Mouse (Mus musculus) hindbrain, embryonic 11.5 days (tissue): Measurements from ENCODE around the gene Gna11. TPM values are rescaled to one million over a fixed set of nuclear protein-coding genes. Genes with fewer than 3 reads are reported as not detected.

ENCODE experiments used
- ATAC-seq: fragments of 200-750 bp; cut with Nextera tagmentation; 2 replicates; pipeline ENCODE4 v1.8.0; 2017; ENCODE audit warnings: mild to moderate bottlenecking, moderate TSS enrichment, moderate library complexity; ENCODE audit not compliant: low FRiP score
- DNase-seq: peaks from one replicate; pipeline ENCODE4 v3.0.0-alpha.2; 2015; ENCODE audit warnings: low spot score
- H3K27ac ChIP-seq: fragments of 300-500 bp; sonication (generic); 2 replicates; pipeline ENCODE4 v1.5.1; 2014; ENCODE audit warnings: mild to moderate bottlenecking, low read depth, low read length
- H3K27me3 ChIP-seq: fragments of 300-500 bp; sonication (generic); 2 replicates; pipeline ENCODE4 v1.6.1; 2014; ENCODE audit warnings: mild to moderate bottlenecking, low read length, moderate library complexity, mixed read lengths; ENCODE audit not compliant: control insufficient read depth, insufficient read depth
- H3K36me3 ChIP-seq: fragments of 300-500 bp; sonication (generic); 2 replicates; pipeline ENCODE4 v1.6.1; 2014; ENCODE audit warnings: mild to moderate bottlenecking, low read length, moderate library complexity, mixed read lengths; ENCODE audit not compliant: control insufficient read depth, insufficient read depth
- H3K4me1 ChIP-seq: fragments of 300-500 bp; sonication (generic); replicated peaks from 2 replicates; pipeline ENCODE4 v1.6.1; 2014; ENCODE audit warnings: low read length, mixed read lengths; ENCODE audit not compliant: control insufficient read depth, insufficient read depth
- H3K4me2 ChIP-seq: fragments of 300-500 bp; sonication (generic); replicated peaks from 2 replicates; pipeline ENCODE4 v1.6.1; 2014; ENCODE audit warnings: mild to moderate bottlenecking, low read depth, low read length
- H3K4me3 ChIP-seq: fragments of 300-500 bp; sonication (generic); 2 replicates; pipeline ENCODE4 v1.5.1; 2014; ENCODE audit warnings: low read depth, low read length
- H3K9ac ChIP-seq: fragments of 300-500 bp; sonication (generic); 2 replicates; pipeline ENCODE4 v1.6.1; 2014; ENCODE audit warnings: low read depth, low read length
- H3K9me3 ChIP-seq: fragments of 300-500 bp; sonication (generic); 2 replicates; pipeline ENCODE4 v1.6.1; 2016; ENCODE audit warnings: low read length; ENCODE audit not compliant: control insufficient read depth
- WGBS: fragments of 180-500 bp; shearing (Covaris S2); extraction: QIAGEN DNeasy Blood & Tissue Kit; methylation state at CpG from one replicate; pipeline ENCODE4 v1.1.7; 2014; 5-methylcytosine and 5-hydroxymethylcytosine counted together
- polyA plus RNA-seq: library from polyadenylated mRNA; unstranded; fragments of >200 nt; fragmentation: Nextera tagmentation; extraction: Ambion mirVana; gene quantifications from 2 replicates; pipeline ENCODE4 v1.2.1, GENCODE M21; 2014

Gna11 gene
- polyA plus RNA-seq, 1 experiment from 2014 or later: 57.3 TPM

GRCm38 (mm10) chr10:81481605-81482532 is 63.1 kb downstream of the Gna11 start:
- WGBS: 6% methylated on average over 26 of the region's 35 CpGs
- DNase-seq: no peak
- H3K4me1 ChIP-seq: peaks cover 4% of the 10 kb centered on the region
- peaks cover 15% of the 10 kb centered on the region for H3K27me3 ChIP-seq
- no peaks in the 10 kb centered on the region for H3K9me3 ChIP-seq
- H3K9ac ChIP-seq: peak overlapping the region; percentile 62
- peak overlapping the region; percentile 58 for H3K4me2 ChIP-seq
- H3K27ac ChIP-seq: no peak overlapping the region
- ATAC-seq: peak; percentile 42
- H3K36me3 ChIP-seq: no peaks in the 10 kb centered on the region
- peak overlapping the region; percentile 44 for H3K4me3 ChIP-seq

Other genes with a start within 250 kb of the Gna11 start
- gene Cactin, start 224.1 kb downstream of the Gna11 start, polyA plus RNA-seq: 26.0 and 28.9 TPM in 2 replicates
- 2.3 TPM in 2 replicates for gene Tbxa2r, start 216.5 kb downstream of the Gna11 start, polyA plus RNA-seq
- gene Gipc3, start 201.9 kb downstream of the Gna11 start, polyA plus RNA-seq: not detected in 2 replicates
- gene Hmg20b, start 194.7 kb downstream of the Gna11 start, polyA plus RNA-seq: 90.2 and 100 TPM in 2 replicates
- 3.9 and 4.6 TPM in 2 replicates for gene Mfsd12, start 187.7 kb downstream of the Gna11 start, polyA plus RNA-seq
- 0.47 TPM in 1 of 2 replicates, not detected in the other for gene 4930404N11Rik, start 179.4 kb downstream of the Gna11 start, polyA plus RNA-seq
- 83.0 and 92.1 TPM in 2 replicates for gene Fzr1, start 166.7 kb downstream of the Gna11 start, polyA plus RNA-seq
- gene Dohh, start 160.8 kb downstream of the Gna11 start, polyA plus RNA-seq: 44.8 and 52.6 TPM in 2 replicates
- 2.2 and 3.2 TPM in 2 replicates for gene Gm48551, start 160.7 kb downstream of the Gna11 start, polyA plus RNA-seq
- gene Gm48552, start 156.2 kb downstream of the Gna11 start, polyA plus RNA-seq: 0.49 and 1.0 TPM in 2 replicates
- 2.7 and 4.1 TPM in 2 replicates for gene Smim24, start 152.1 kb downstream of the Gna11 start, polyA plus RNA-seq
- gene Nfic, start 89.6 kb downstream of the Gna11 start, polyA plus RNA-seq: 10.9 and 11.9 TPM in 2 replicates
- gene Celf5, start 62.5 kb downstream of the Gna11 start, polyA plus RNA-seq: 12.7 and 13.7 TPM in 2 replicates
- gene Ncln, start 48.8 kb downstream of the Gna11 start, polyA plus RNA-seq: 43.5 and 46.9 TPM in 2 replicates
- 0.15 and 0.24 TPM in 2 replicates for gene S1pr4, start 45.1 kb downstream of the Gna11 start, polyA plus RNA-seq
- gene Gna15, start 21.0 kb downstream of the Gna11 start, polyA plus RNA-seq: 0.56 and 0.66 TPM in 2 replicates
- 264 and 280 TPM in 2 replicates for gene Aes, start 14.3 kb upstream of the Gna11 start, polyA plus RNA-seq
- 7.2 and 8.8 TPM in 2 replicates for gene Tle2, start 29.4 kb upstream of the Gna11 start, polyA plus RNA-seq
- 5.1 and 7.7 TPM in 2 replicates for gene Tle6, start 55.9 kb upstream of the Gna11 start, polyA plus RNA-seq
- 0.77 and 1.2 TPM in 2 replicates for gene BC025920, start 61.1 kb upstream of the Gna11 start, polyA plus RNA-seq
- 40.6 and 42.2 TPM in 2 replicates for gene Sirt6, start 82.6 kb upstream of the Gna11 start, polyA plus RNA-seq
- gene Ankrd24, start 83.3 kb upstream of the Gna11 start, polyA plus RNA-seq: 2.7 and 4.4 TPM in 2 replicates
- gene Gm10778, start 103.9 kb upstream of the Gna11 start, polyA plus RNA-seq: 5.9 and 6.9 TPM in 2 replicates
- 20.0 and 22.6 TPM in 2 replicates for gene Zfp433, start 159.6 kb upstream of the Gna11 start, polyA plus RNA-seq
- 17.9 and 19.2 TPM in 2 replicates for gene Gm3055, start 226.0 kb upstream of the Gna11 start, polyA plus RNA-seq